Mouse (Mus musculus): ENCODE data around the gene Xlr3c.

- TF ChIP-seq CTCF (conservative IDR thresholded peaks at IDR 0.05; ENCODE audit: insufficient read depth, insufficient read length, low read depth, low read length) (no peak), POLR2A (IDR thresholded peaks at IDR 0.05; ENCODE audit: low read depth, low read length) (no peak)
Measured at GRCm38 (mm10) chrX:73229288-73229687, 35.9 kb downstream of the Xlr3c start.

Data from kidney, adult 2 months (tissue).